Mouse (Mus musculus) liver, embryonic 14.5 days (tissue): ENCODE measurements around the gene Krt23. TPM values are rescaled to one million over a fixed set of nuclear protein-coding genes. Genes with fewer than 3 reads are reported as not detected.

Experiments
- ATAC-seq: fragments of 200-750 bp; cut with Nextera tagmentation; 2 replicates; pipeline ENCODE4 v1.8.0; 2017; ENCODE audit warnings: moderate number of reproducible peaks, mild to moderate bottlenecking, moderate library complexity; ENCODE audit not compliant: insufficient read depth
- DNase-seq, 3 experiments: peaks; one replicate each; pipeline ENCODE4 v3.0.0-alpha.2; 2012 to 2013; ENCODE audit warnings: low read depth in 3 of 3, low spot score in 3 of 3
- H3K27ac ChIP-seq: fragments of 300-500 bp; sonication (generic); 2 replicates; pipeline ENCODE4 v1.5.1; 2014; ENCODE audit warnings: moderate library complexity, mild to moderate bottlenecking, control low read depth, inconsistent platforms
- H3K27me3 ChIP-seq: fragments of 300-500 bp; sonication (generic); 2 replicates; pipeline ENCODE4 v1.6.1; 2014; ENCODE audit warnings: mild to moderate bottlenecking, low read length, moderate library complexity; ENCODE audit not compliant: control insufficient read depth, insufficient read depth
- H3K36me3 ChIP-seq: fragments of 300-500 bp; sonication (generic); replicated peaks from 2 replicates; pipeline ENCODE4 v1.6.1; 2014; ENCODE audit warnings: low read depth; ENCODE audit not compliant: control insufficient read depth, insufficient read depth
- H3K4me1 ChIP-seq, 2 experiments: fragments of 200-500 bp in 1 of 2; fragments of 300-500 bp in 1 of 2; sonication (generic) in 1 of 2; replicated peaks; 2 replicates each; pipeline ENCODE4 v1.6.1; 2012 to 2014; ENCODE audit warnings: antibody characterized with exemption in 1 of 2, inconsistent platforms in 1 of 2, low read length in 1 of 2; ENCODE audit not compliant: control insufficient read depth in 2 of 2, insufficient read depth in 2 of 2
- H3K4me2 ChIP-seq: fragments of 300-500 bp; sonication (generic); 2 replicates; pipeline ENCODE4 v1.6.1; 2014; ENCODE audit warnings: low read depth, mild to moderate bottlenecking, control low read depth, moderate library complexity
- H3K4me3 ChIP-seq, 2 experiments: fragments of 200-500 bp in 1 of 2; fragments of 300-500 bp in 1 of 2; sonication (generic) in 1 of 2; 2 replicates each; pipeline ENCODE4 v1.5.1; 2012 to 2014; ENCODE audit warnings: low read depth in 2 of 2, low read length in 2 of 2, mild to moderate bottlenecking in 2 of 2, control low read depth in 1 of 2, inconsistent platforms in 1 of 2, moderate library complexity in 1 of 2; ENCODE audit not compliant: insufficient read depth in 1 of 2
- H3K9ac ChIP-seq: fragments of 300-500 bp; sonication (generic); replicated peaks from 2 replicates; pipeline ENCODE4 v1.6.1; 2014; ENCODE audit warnings: mild to moderate bottlenecking, control low read depth, moderate library complexity
- H3K9me3 ChIP-seq: fragments of 300-500 bp; sonication (generic); 2 replicates; pipeline ENCODE4 v1.6.1; 2016; ENCODE audit warnings: low read length, mixed read lengths; ENCODE audit not compliant: control insufficient read depth
- CTCF ChIP-seq: IDR thresholded peaks from 2 replicates; pipeline ENCODE4 v1.5.1; 2016; ENCODE audit warnings: antibody characterized with exemption, low read depth, control low read depth
- EP300 ChIP-seq: IDR thresholded peaks from 2 replicates; pipeline ENCODE4 v1.6.1; 2016; ENCODE audit warnings: antibody characterized with exemption, low read depth
- WGBS: fragments of 180-500 bp; shearing (Covaris S2); extraction: QIAGEN DNeasy Blood & Tissue Kit; methylation state at CpG from one replicate; pipeline ENCODE4 v1.1.7; 2014; ENCODE audit not compliant: insufficient replicate concordance; 5-methylcytosine and 5-hydroxymethylcytosine counted together
- polyA plus RNA-seq, 2 experiments: library from polyadenylated mRNA; depleted of rRNA in 1 of 2; stranded (reverse) in 1 of 2; unstranded in 1 of 2; fragments of >200 nt; fragmentation: Nextera tagmentation in 1 of 2; extraction: Ambion mirVana in 1 of 2; gene quantifications; 2 replicates each; pipeline versions ENCODE4 v1.2.1 to v1.2.3; 2012 to 2014

Gene Krt23
- polyA plus RNA-seq, 2 experiments = 0.24 to 0.32 TPM

GRCm38 (mm10) chr11:99489233-99489632 is 3.7 kb downstream of the Krt23 start:
- no peak for TF ChIP-seq CTCF
- no peak for TF ChIP-seq EP300
- Histone ChIP-seq H3K9ac (no peak overlapping the region), H3K27me3 (no peaks in the 10 kb centered on the region), H3K36me3 (no peaks in the 10 kb centered on the region), H3K9me3 (no peaks in the 10 kb centered on the region), H3K4me3 (no peak overlapping the region), H3K27ac (no peak overlapping the region), H3K4me2 (no peak overlapping the region), H3K4me1 (peaks cover 0 to 3% of the 10 kb centered on the region in 2 experiments; a peak in 2 of 4 replicates)
- DNase-seq = no peak
- ATAC-seq = no peak
- 46% methylated on average over 3 of the region's 3 CpGs for WGBS

GRCm38 (mm10) chr11:99474981-99475380 is 18.0 kb downstream of the Krt23 start:
- Histone ChIP-seq H3K4me3 (no peak overlapping the region), H3K27me3 (no peaks in the 10 kb centered on the region), H3K36me3 (no peaks in the 10 kb centered on the region), H3K4me2 (no peak overlapping the region), H3K9ac (no peak overlapping the region), H3K4me1 (no peaks in the 10 kb centered on the region), H3K27ac (no peak overlapping the region), H3K9me3 (no peaks in the 10 kb centered on the region)
- WGBS = 56% methylated on average over 3 of the region's 3 CpGs
- no peak for TF ChIP-seq EP300
- ATAC-seq (no peak), DNase-seq (no peak)

GRCm38 (mm10) chr11:99473433-99473832 is 19.5 kb downstream of the Krt23 start:
- no peak overlapping the region for H3K27ac ChIP-seq
- 65% methylated on average over 6 of the region's 6 CpGs for WGBS
- no peaks in the 10 kb centered on the region for H3K36me3 ChIP-seq
- H3K4me3 ChIP-seq = no peak overlapping the region
- H3K9me3 ChIP-seq = no peaks in the 10 kb centered on the region
- ATAC-seq (no peak), DNase-seq (no peak)
- H3K9ac ChIP-seq = no peak overlapping the region
- H3K4me2 ChIP-seq = no peak overlapping the region
- H3K4me1 ChIP-seq = no peaks in the 10 kb centered on the region
- TF ChIP-seq EP300 = no peak
- no peak for TF ChIP-seq CTCF
- H3K27me3 ChIP-seq = no peaks in the 10 kb centered on the region

GRCm38 (mm10) chr11:99472405-99472804 is 20.5 kb downstream of the Krt23 start:
- H3K4me2 ChIP-seq = no peak overlapping the region
- no peaks in the 10 kb centered on the region for H3K27me3 ChIP-seq
- H3K4me1 ChIP-seq = no peaks in the 10 kb centered on the region
- no peak overlapping the region for H3K4me3 ChIP-seq
- WGBS = 59% methylated on average over 4 of the region's 4 CpGs
- TF ChIP-seq EP300 (no peak), CTCF (no peak)
- no peak for DNase-seq
- ATAC-seq = no peak
- no peak overlapping the region for H3K9ac ChIP-seq
- no peak overlapping the region for H3K27ac ChIP-seq
- no peaks in the 10 kb centered on the region for H3K36me3 ChIP-seq
- H3K9me3 ChIP-seq = no peaks in the 10 kb centered on the region

- Histone ChIP-seq H3K4me2 (no peak overlapping the region), H3K4me1 (no peaks in the 10 kb centered on the region), H3K36me3 (no peaks in the 10 kb centered on the region), H3K4me3 (no peak overlapping the region), H3K27me3 (no peaks in the 10 kb centered on the region), H3K9ac (no peak overlapping the region), H3K27ac (no peak overlapping the region), H3K9me3 (no peaks in the 10 kb centered on the region)
- no peak for ATAC-seq
- 72% methylated on average over 6 of the region's 6 CpGs for WGBS
- DNase-seq = no peak
- TF ChIP-seq EP300 = no peak
- no peak for TF ChIP-seq CTCF
Observed at GRCm38 (mm10) chr11:99471946-99472345, 21.0 kb downstream of the Krt23 start.
